Mouse (Mus musculus): ENCODE measurements around the gene Gm10100. TPM values are rescaled to one million over a fixed set of nuclear protein-coding genes. Genes with fewer than 3 reads are reported as not detected.
A peak's percentile ranks its signal among the peaks of the same experiment; 100 is the strongest.
"Not testable (repeated sequence)": the region's sequence is repeated elsewhere in the genome, so short reads cannot be mapped to it uniquely, and the experiment has no call there.

Gm10100 gene
- not detected for total RNA-seq (2021)
- long read RNA-seq, experiment 1 = 0 reads
- long read RNA-seq, experiment 2 = 0 reads

DNA sequence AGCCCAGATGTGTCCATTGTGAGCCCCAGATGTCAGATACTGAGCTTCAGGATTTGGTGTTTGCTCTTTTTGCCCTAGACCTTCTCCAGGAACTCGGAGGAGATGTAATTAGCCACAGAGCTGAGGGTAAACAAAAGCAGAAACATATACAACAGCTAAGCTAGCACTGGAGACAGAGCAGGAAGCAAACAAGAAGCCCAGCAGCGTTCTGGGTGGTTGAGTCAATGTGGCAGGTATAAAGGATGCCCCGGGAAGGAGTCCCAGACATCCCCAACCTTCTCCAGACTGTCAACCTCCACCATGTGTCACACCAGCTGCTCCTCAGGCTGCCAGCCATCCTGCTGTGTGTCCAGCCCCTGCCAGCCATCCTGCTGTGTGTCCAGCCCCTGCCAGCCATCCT is at the start of gene Gm10100:
Gene Gm10100 (plus strand): TSS at position 301 of the 400 bp plus-strand sequence.
- DNase-seq = no peak
- intact Hi-C loops (cut with DNase I) = loop anchor here (5.0 kb wide), 2 partner anchors 94 to 156 kb away; no protein-coding TSS in a partner anchor

DNA sequence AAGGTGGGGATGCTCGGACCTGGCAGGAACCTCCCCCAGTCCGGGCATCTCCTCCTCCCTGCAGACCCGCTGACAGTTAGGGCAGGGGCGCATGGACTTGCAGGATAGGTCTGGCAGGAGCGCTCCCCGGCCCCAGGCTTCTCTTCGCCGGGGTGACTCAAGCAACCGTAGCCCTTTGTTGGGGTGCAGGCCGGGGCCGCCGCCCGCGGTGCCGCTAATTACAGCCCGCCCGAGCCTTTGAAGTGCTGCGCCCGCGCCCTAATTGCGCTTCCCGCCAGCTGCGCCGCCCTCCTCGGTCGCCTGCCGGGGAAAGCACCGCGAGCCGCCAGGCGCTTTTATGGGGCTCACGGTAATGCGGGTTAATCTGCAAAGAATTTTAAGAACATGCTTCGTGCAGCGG is 48.7 kb upstream of the Gm10100 start:
- no peak for DNase-seq
- intact Hi-C loops (cut with DNase I) = no loop called here

DNA sequence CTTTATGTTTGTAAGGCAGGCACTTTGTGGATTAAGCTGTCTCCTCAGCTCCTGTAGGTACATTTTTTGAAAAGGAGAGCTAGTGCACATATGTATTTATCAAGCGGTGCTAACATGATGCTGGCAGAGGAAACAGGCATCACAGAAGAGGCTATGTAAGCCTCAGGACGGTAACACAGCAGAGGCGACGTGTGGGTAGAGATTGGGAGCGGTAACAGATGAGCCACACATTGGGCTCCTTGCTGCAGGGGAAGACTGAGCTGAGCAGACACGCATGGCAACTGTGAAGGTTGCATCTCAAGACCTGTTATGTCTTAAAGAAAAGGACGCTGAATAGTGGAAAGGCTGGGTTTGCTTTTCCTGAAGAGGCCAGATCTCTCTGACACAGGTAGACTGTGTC is 43.3 kb upstream of the Gm10100 start:
- intact Hi-C loops (cut with DNase I) = no loop called here
- DNase-seq = no peak

DNA sequence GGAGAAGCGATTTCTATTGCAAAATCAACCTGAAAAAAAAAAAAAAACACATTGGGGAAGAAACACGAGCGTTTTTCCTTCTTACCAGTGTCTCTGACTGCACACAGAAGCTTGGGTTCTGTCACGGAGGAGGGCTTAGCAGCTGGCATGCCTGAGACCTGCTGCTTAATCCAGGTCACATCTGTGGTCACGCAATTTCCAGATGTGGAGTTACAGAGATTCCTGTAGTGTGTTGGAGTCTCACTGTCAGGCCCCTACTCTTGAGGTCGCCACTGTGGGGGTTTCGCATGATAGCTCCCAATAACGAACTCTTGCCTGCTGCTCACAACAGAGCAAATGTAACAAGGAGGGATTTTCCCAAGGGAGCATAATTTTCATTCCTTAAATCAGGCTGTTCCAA is 42.1 kb upstream of the Gm10100 start:
- intact Hi-C loops (cut with DNase I) = no loop called here

DNA sequence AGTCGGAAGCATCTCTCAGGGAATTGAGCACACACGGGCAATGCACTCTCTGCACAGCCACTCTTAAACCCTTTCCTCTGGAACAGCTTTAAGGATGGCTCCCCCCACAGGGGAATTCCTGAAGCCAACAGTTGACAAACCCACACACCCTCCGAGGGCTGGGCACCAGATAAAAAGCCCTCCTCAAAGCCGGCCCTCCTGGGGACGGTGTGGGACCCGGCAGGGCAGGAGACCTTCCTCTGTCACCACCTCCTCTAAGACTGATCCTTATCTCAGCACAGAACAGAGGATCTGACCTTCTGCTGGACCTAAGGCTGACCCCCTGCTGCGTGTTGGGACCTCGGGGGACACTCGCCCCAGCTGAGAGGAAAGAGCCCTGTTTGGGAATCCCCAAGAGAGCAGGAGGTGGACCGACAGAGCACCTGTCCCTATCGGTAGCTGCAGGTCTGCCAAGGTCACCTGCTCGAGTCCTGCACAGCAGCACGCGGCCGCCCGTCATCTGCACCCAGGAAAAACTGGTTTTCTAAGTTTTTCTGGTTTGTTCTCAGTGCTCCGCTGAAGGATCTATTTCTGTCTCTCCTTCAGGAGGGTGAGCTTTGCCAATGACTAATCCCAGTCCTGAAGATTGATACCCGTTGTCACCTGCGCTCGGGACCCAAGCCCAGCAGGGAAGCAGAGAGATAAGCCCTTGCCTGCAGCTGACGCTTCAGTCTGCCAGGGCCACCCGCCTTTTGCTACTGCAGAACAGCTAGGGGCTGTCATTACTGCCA is 40.2 kb upstream of the Gm10100 start, which contains the start of gene Tspear:
Gene Tspear (plus strand): TSS at position 675 of the 770 bp plus-strand sequence.
- intact Hi-C loops (cut with DNase I) = no loop called here
- no peak for DNase-seq

More for the DNA sequence above, 42.1 kb upstream of the Gm10100 start:
- no peak for DNase-seq

DNA sequence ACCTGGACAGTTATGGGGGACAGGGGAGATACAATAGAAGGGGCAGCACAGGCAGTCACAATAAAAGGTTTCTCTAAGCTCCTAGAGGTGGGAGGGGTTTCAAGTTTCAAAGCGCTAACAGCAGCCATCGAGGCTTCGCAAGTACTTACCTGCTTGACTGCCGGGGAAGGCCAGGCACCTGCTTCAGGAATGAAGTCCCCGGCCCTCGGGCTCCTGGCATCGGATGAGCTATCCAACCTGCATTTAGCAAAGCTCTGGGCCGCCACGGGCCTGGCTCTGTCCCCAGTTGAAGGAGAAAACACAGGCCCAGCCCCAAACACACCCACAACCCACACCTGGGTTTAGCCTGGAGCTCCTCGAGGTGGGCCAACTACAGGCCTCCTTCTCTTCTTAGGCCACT is 39.3 kb upstream of the Gm10100 start:
- DNase-seq = no peak
- intact Hi-C loops (cut with DNase I) = no loop called here

DNA sequence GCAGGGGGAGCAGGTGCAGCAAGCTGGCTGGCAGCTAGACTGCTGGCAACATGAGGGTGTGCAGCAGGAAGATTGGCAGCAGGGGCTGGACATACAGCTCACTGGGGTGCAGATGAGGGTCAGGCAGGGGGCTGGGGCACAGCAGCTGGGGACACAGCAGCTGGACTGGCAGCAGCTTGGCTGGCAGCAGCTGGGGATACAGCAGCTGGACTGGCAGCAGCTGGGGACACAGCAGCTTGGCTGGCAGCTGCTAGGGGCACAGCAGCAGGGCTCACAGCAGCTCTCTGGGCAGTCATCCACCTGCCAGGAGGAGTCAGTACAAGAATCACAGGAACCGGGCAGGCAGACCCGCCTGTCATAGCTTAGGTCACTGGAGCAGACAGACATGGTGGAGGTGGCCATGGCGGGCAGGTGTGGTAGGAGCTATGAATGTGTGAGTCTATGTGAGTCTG is 35.9 kb upstream of the Gm10100 start, which contains the start of gene Gm19402:
Gene Gm19402 (minus strand): TSS at position 402 of the 452 bp plus-strand sequence.
- intact Hi-C loops (cut with DNase I); DNase-seq: not testable (repeated sequence)

DNA sequence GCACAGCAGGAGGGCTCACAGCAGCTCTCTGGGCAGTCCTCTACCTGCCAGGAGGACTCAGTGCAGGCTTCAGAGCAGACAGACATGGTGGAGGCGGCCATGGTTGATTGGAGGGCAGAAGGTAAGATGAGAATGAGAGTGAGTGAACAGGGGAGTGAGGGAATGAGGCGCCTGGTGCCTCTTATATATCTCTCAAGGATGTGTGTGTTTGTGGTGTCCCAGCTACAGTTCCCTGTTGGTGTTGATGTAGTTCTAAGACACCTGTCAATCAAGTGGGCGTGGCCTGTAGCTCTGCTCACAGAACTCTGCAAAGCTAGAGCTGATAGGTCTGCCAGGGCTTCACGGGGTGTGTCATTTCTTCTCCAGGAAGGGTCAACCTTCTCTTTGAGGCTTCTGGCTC is 29.2 kb upstream of the Gm10100 start, which contains the start of gene Gm9508:
Gene Gm9508 (minus strand): TSS at position 101 of the 400 bp plus-strand sequence.
- no peak for DNase-seq
- intact Hi-C loops (cut with DNase I) = no loop called here

DNA sequence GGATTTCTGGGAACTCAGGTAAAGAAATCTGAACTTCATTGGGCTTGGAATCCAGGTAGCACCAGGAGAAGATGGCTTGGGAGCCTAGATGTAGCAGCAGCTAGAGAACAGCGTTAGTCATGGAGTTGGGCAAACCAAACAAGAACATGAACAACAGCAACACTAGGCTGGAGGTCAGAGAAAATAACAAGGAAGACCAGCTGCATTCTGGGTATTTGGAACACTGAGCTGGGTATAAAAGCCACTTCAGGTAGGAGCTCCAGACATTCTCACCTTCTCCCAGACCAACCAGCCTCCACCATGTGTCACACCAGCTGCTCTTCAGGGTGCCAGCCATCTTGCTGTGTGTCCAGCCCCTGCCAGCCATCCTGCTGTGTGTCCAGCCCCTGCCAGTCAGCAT is 20.0 kb upstream of the Gm10100 start, which contains the start of gene Gm10272:
Gene Gm10272 (plus strand): TSS at position 301 of the 400 bp plus-strand sequence.
- DNase-seq = no peak
- intact Hi-C loops (cut with DNase I) = loop anchor here (10.0 kb wide), 1 partner anchor 168 kb away; no protein-coding TSS in a partner anchor

DNA sequence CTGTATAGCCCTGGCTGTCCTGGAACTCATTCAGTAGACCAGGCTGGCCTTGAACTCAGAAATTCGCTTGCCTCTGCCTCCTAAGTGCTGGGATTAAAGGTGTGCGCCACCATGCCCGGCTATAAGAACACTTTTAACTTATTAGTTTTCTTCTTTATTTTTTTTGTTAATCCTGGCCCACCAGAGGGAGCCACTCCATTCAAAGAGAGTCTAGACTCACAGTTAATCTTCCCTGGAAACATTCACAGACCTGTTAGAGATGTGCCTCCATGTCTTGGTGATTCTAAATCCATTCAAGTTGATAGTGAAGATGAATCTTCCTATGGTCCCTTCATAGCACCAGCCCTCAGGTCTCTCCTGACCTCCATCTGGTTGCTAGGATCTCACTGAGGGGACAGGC is 16.5 kb upstream of the Gm10100 start:
- intact Hi-C loops (cut with DNase I) = loop anchor here (10.0 kb wide), 1 partner anchor 165 kb away; no protein-coding TSS in a partner anchor

DNA sequence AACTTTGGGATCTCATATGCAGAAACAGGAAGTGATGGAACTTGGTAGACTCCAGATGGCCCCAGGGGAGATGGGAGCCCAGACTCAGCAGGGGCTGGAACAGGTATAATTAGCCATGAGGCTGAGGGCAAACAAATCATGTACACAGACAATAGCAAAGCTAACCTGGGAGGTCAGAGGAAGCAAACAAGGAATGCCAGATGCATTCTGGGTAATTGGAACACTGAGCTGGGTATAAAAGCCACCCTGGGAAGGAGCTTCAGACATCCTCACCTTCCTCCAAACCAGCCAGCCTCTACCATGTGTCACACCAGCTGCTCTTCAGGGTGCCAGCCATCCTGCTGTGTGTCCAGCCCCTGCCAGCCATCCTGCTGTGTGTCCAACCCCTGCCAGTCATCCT is 15.1 kb upstream of the Gm10100 start, which contains the start of gene Gm10024:
Gene Gm10024 (plus strand): TSS at position 301 of the 400 bp plus-strand sequence.
- intact Hi-C loops (cut with DNase I); DNase-seq: not testable (repeated sequence)

More for the DNA sequence above, 16.5 kb upstream of the Gm10100 start:
- DNase-seq = no peak

DNA sequence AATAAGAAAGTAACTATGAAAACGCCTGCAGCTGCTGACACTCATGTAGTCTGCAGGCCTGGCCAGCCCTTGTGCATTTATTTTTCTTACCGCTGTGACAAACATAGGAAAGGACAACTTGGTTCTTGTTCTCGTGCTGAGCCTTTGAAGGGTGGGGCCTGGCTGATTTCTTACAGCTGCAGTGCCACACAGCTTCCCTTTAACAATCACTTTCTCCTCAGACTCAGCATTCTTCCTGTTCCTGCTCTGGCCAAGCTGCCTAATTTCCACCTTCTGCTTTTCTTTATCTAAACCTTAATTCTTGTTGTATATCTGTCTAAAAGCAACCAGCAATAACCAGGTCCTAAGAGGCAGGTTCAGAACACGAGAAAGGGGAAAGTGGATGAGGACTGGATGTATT is 12.6 kb upstream of the Gm10100 start:
- intact Hi-C loops (cut with DNase I) = no loop called here

DNA sequence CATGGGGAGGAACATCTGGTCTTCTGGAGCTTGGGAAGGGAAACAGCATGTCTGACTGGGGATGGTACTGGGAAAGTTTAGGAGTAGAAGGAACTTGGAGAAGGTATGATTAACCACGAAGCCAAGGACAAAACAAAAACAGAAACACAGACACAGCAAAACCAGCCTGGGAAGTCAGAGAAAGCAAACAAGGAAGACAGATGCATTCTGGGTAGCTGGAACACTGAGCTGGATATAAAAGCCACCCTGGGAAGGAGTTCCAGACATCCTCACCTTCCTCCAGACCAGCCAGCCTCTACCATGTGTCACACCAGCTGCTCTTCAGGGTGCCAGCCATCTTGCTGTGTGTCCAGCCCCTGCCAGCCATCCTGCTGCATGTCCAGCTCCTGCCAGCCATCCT is 10.8 kb upstream of the Gm10100 start, which contains the start of gene Gm10142:
Gene Gm10142 (plus strand): TSS at position 301 of the 400 bp plus-strand sequence.
- DNase-seq = no peak
- intact Hi-C loops (cut with DNase I) = no loop called here

More for the DNA sequence above, 12.6 kb upstream of the Gm10100 start:
- DNase-seq = no peak

DNA sequence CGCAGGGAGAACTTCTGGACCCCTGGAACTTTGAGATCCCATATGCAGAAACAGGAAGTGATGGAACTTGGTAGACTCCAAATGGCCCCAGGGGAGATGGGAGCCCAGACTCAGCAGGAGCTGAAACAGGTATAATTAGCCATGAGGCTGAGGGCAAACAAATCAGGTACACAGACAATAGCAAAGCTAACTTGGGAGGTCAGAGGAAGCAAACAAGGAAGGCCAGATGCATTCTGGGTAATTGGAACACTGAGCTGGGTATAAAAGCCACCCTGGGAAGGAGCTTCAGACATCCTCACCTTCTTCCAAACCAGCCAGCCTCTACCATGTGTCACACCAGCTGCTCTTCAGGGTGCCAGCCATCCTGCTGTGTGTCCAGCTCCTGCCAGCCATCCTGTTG is 6.0 kb upstream of the Gm10100 start, which contains the start of gene Krtap12-1:
Gene Krtap12-1 (plus strand): TSS at position 301 of the 400 bp plus-strand sequence.
- DNase-seq; intact Hi-C loops (cut with DNase I): not testable (repeated sequence)

DNA sequence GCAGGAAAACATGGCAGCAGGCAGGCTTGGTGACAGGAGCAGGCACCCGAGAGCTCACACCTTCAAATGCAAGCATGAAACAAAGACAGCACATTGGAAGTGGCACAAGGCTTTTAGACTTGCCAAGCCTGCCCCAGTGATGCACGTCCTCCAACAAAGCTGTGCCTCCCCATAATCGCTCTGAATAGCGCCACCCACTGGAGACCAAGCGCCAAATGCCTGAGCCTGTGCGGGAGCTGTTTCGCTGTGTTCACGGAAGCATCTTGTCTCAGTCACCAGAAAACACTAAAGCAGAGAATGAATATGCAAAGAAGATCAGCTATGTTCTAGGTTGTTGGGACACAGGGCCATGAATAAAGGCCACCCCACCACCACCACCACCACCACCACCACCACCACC is 1.4 kb upstream of the Gm10100 start:
- DNase-seq = no peak
- intact Hi-C loops (cut with DNase I) = loop anchor here (5.0 kb wide), 2 partner anchors 93 to 157 kb away; no protein-coding TSS in a partner anchor

DNA sequence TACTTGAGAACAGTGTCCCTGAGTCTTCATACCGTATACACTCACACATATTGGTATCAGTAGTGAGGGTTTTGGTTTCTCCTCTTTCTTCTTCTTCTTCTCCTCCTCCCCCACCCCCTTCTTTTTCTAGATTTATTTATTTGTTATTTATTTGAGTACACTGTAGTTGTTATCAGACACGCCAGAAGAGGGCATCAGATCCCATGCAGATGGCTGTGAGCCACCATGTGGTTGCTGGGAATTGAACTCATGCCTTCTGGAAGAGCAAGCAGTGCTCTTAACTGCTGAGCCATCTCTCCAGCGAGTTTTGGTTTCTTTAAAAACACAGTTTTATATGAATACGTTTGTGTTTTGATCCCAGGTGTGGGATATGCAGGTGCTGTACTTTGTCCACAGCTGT is 2.0 kb downstream of the Gm10100 start:
- intact Hi-C loops (cut with DNase I) = loop anchor here (5.0 kb wide), 2 partner anchors 96 to 154 kb away; no protein-coding TSS in a partner anchor

DNA sequence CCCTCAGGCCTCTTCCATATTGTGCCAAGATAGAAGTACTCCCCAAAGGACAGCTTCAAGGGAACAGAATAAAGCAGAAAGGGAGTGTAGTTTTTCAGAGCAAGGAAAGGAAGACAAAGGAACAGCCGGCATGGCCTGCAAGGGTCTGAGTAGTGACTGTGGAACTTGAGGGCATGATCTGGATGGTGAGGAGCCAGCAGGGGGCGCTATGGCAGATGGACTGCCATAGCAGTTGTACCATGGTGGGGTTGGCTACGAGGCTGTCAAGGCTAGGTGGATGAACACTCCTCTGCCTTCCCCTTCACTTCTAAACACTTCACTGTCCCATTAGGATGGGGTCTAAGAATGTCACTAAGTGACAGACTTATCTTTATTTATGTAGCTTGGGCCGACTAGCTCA is 3.0 kb downstream of the Gm10100 start:
- intact Hi-C loops (cut with DNase I) = loop anchor here (5.0 kb wide), 2 partner anchors 97 to 153 kb away; no protein-coding TSS in a partner anchor
- peak in 1 of 2 experiments; percentile 10 for DNase-seq

More for the DNA sequence above, 2.0 kb downstream of the Gm10100 start:
- no peak for DNase-seq

DNA sequence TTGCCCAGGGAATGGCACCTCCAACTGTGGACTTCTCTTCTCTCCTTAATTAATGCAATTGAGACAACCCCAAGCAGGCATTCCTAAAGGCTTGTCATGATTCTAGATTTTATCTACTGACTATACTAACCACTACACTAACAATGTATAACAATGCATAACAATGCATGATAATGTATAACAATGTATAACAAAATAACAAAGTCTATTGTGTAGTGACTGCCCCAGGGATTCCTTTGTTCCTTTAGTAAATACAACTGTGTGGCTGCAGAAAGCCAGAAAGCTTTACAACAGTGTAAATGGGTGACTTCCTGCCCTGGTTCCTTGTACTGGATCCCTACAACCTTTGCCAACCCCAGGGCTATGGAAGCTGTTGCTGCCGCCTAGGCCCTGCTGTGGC is 9.6 kb downstream of the Gm10100 start:
- no peak for DNase-seq
- intact Hi-C loops (cut with DNase I) = no loop called here

DNA sequence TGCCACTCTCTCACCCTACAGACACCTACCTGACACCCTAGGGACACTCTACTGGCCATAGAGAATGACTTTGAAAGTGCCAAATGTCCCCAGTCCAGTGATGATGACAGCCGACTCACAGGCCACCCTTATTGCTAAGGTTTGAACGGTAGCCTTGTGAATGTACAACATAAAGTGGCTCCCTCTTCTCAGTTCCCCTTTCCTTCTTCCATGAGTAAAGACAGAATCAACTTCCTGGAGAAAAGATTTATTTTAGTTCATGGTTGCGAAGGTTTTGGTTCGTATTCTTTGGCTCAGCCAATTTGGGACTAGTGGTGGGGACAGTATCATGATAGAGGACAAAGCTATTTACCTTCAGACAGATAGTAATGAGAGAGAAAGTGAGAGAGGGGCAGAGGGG is 12.6 kb downstream of the Gm10100 start:
- DNase-seq = no peak
- intact Hi-C loops (cut with DNase I) = no loop called here

DNA sequence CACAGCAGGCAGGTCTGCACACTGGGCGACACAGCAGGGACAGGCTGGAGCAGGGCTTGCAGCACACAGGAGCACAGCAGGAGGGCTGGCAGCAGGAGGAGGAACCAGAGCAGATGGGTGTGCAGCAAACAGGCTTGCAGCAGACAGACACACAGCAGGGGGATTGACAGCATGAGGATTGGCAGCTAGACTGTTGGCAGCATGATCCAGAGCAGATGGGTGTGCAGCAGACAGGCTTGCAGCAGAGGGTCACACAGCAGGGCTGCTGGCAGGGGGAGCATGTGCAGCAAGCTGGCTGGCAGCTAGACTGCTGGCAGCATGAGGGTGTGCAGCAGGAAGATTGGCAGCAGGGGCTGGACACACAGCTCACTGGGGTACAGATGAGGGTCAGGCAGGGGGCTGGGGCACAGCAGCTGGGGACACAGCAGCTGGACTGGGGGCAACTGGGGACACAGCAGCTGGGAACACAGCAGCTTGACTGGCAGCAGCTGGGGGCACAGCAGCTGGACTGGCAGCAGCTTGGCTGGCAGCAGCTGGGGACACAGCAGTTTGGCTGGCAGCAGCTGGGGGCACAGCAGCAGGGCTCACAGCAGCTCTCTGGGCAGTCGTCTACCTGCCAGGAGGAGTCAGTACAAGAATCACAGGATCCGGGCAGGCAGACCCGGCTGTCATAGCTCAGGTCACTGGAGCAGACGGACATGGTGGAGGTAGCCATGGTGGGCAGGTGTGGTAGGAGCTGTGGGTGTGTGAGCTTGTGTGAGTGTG is 15.8 kb downstream of the Gm10100 start, which contains the start of gene Gm18596:
Gene Gm18596 (minus strand): TSS at position 715 of the 765 bp plus-strand sequence.
- intact Hi-C loops (cut with DNase I); DNase-seq: not testable (repeated sequence)
